Mouse (Mus musculus): ENCODE results near the gene Naa80.

Naa80 gene

GRCm38 (mm10) chr9:107620954-107621353 is 42.3 kb downstream of the Naa80 start:
- DNase-seq, result peak; percentile 69

GRCm38 (mm10) chr9:107624539-107624938 is 45.9 kb downstream of the Naa80 start:
- peak; percentile 68 for DNase-seq

DNA sequence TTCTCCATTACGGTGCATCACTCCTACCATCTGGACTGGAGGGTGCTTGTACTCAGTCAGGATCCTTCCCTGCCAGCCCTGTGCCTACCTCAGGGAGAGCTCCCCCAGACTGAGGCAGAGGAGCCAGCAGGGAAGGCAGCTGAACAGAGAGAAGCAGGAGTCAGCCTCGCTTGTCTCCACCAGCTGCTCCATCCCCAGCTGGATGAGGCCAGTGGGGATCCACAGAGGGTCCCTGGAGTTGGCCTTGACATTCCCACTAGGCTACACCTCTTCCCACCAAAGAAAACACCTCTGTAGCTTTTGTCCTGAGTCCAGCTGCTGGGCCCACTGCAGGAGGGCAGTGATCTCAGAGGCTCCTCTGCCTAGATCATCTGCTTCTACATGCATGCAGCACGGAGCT is 46.3 kb downstream of the Naa80 start:
- no peak for DNase-seq

DNA sequence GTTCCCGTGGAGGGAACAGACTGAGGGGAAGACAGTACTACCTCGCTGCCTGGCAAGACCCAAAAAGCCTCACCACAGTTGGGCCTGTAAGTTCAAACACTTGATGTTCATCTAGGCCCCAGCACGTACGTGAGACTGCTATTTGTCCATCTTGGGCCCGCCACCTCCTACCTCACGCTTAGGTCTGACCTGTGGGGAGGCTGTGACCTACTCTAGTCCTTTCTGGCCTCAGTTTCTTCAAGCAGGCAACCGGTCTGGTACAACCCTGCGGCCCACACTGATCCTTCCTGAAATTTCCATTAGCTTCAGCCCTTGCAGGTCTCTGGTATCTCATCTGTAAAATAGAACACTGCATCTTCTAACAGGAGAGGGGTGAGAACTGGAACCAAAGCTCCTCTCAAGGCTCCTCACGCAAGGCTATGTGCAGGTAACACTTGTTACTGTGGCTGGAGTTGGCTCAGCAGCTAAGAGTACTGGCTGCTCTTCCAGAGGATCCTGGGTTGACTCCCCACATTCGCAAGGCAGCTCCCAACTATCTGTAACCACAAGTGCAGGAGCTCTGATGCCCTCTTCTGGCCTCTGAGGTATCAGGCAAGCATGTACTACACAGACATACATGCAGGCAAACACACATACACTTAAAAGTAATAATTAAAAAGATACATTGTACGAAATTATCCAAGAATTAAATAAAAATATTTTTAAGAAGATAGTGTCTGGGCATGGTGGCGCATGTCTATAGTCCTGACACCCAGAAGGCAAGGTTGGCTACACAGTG is 46.9 kb downstream of the Naa80 start:
- DNase-seq, result no peak

DNA sequence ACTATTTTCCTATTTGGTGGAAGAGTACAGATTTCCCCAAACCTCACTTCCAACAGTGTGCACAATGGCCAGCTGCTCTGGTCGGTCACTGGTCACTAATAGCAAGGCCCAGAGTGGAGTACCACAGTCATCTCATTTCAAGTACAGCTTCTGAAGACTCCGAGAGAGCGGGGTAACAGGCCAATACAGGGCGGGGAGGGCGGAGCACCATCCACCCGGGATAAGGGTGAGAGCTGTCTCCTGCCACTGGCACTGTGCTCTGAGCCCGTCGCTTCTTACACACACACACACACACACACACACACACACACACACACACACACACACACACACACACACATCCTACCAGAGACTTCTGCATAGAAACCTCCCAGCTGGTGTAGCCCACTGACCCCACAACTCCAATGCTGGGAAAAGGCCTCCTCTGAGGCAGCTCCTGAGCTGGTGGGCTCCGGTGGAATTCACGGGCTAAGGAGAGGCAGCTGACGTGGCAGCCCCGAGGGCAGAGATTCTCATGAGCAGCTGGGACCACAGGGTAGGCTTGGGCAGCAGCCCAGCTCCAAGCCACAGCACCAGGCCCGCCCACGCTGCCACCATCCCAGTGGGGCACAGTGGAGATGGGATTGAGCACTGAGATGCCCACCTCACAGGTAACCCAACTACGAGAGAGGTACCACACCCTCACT is 47.6 kb downstream of the Naa80 start:
- DNase-seq, result peak; percentile 44

GRCm38 (mm10) chr9:107626844-107627277 is 48.2 kb downstream of the Naa80 start:
- peak; percentile 96 for DNase-seq

DNA sequence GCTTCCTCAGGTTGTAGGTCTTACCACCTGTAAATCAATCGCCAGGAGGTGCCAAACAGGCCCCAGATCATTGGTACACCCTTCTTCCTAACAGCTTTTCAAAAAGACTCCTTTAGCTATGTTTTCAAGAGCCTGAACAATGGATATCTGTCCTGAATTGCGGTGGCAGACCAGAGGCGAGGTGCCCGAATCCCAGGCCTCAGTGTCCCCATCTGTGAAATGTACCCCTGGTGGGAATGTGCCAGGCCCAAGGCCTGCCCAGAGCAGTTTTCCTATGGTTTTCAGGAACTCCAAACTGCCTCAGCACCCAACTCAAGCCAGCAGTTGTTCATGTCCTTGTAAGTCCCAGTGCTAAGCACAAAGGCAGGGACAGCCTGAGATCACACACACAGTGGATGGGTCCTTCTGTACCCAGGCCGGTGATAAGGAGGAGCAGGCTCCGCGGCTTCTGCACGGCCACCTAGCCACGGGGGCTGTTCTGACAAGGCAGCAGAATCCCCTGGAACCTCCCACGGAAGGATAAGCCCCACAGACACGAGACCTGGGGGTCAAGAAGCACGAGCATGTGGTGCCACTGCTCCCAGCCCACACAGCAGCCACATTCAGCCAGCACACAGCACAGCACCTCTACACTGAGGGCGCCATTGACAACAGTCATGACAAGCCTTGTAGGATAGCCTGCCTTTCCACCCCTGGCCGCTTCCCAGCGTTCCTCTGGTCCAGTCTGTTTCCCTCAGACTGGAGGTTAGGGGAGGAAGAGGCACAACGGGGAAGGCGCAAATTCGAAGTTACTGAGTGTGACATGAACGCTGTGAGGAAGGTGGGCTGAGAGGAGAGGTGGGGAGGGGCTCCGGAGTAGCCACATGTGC is 48.9 kb downstream of the Naa80 start:
- no peak for DNase-seq

DNA sequence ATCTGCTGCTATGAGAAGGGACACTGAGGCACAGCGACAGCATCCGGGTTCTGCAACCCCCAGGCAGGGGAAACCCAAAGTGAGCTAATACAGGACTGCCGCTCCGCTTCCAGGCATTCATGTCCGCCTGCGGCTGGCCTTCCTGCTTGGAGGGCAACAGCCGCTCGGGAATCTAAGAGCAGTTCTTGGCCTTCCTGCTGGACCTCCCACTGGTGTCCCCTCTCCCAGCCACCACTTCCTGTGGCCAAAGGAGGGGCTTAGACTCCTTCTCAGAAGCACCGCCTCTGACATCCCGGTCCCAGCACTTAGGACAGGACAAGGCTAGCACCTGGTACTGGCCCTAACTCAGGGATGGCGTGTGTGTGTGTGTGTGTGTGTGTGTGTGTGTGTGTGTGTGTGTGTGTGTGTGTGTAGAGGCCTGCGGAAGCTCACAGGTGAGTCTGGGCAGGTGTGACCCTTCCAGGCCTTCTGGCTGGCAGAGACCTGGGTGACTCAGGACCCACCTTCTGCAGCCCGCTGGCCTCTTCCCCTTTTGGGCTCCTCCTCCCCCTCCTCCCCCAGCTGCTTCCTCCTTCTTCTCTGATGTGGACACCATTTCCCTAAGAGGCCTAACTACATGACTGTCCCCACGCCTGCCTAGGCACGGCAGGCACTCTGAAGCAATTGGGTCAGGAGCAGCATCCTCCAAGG is 50.2 kb downstream of the Naa80 start:
- peak; percentile 83 for DNase-seq

DNA sequence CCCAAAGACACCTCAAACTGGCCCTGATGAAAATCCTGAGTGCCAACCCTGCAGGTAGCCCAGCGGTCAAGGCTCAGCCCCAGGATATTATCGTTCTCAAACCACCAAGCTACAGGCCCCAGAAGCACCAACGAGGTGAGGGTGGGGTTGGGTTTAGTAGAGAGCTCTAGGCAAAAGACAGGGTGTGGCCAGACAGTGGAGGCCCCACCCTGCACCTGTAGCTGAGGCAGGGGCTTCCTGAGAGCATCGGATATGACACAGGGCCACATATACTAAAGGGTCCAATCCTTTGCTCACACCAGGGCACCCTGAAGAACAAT is 50.7 kb downstream of the Naa80 start:
- DNase-seq, result no peak

DNA sequence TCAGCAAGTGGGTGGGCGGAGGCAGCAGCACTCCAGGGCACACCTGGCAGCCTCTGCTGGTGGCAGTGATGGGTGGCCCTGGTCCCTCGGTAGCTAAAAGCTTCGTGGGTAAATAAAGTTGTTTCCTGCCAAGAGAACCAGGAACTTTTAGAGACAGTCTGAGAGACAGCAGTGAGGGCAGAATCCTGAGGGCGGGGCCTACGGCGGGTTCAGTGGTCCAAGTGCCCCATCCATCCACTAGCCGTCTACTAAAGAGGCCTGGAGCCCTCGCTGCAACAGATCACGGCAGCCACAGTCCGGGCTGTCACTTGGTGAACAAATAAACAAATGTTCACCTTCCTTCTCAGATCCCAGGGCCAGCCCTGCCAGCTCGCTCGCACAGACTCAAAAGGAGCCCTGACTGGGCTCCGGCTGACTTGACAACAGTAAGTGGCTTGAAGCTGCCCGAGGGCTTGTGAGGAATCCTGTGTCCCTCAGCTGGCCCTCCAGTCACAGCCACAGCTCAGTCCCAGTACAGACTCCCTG is 51.3 kb downstream of the Naa80 start:
- peak; percentile 52 for DNase-seq

GRCm38 (mm10) chr9:107630576-107630975 is 51.9 kb downstream of the Naa80 start:
- peak; percentile 44 for DNase-seq

DNA sequence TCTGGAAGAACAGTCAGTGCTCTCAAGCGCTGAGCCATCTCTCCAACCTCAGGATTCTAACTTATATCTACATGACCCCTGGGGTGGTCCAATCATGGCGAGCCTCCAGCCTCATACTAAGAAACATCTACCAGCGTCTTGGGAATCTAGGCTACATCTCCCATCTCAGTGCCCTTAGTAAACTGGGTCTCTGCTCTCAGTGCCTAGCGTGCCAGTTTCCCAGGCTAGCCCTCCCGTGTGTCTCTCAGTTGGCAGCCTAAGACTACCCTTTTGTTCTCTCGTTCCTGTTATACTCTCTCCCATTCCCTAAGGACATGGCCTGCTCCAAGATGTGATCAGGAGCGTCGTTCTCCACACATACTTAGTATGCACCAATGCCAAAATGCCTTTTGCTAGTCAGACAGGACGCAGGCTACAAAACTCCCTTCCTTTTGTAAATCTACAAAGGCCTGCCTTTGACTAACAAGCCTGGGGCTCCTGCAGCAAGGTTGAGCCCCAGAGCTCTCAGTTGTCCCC is 52.7 kb downstream of the Naa80 start:
- DNase-seq, result no peak

DNA sequence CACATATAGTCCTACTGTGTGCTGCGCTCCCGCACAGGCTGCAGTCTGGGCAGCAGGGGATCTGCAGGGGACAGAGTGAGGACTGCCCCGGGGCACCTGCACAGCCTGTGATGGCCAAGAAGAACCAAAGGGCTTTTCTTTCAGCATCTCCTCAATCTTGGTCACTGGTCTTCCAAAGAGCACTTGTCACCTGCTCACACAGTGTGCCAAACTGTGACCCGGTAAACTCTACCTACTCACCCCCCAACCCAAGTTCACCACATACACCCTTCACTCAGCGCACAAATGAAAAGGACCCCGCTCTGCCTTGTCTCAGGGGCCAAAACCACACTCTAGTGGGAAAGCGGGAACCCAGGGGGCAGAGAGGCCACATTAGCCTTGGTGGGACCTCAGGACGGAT is 53.2 kb downstream of the Naa80 start:
- no peak for DNase-seq

- peak; percentile 84 for DNase-seq
Measured at GRCm38 (mm10) chr9:107632478-107632877, 53.8 kb downstream of the Naa80 start.

GRCm38 (mm10) chr9:107633091-107633660 is 54.5 kb downstream of the Naa80 start:
- peak; percentile 93 for DNase-seq
